Mouse (Mus musculus) forelimb bud, embryonic 11.5 days (tissue): ENCODE measurements at regions not wholly inside any gene's neighbourhood (a gene's known extent, or its start where the extent isn't known, plus 50 kb on each side); places are given as distances from the start of the nearest gene placed in this dataset.

ENCODE experiments used
- DNase-seq: peaks from one replicate; pipeline ENCODE4 v3.0.0-alpha.2; 2012; ENCODE audit warnings: low read depth, low spot score

- DNase-seq: no peak
These were observed 152.1 kb upstream of the Sdk2 start for GRCm38 (mm10) chr11:114218732-114219506.

DNA sequence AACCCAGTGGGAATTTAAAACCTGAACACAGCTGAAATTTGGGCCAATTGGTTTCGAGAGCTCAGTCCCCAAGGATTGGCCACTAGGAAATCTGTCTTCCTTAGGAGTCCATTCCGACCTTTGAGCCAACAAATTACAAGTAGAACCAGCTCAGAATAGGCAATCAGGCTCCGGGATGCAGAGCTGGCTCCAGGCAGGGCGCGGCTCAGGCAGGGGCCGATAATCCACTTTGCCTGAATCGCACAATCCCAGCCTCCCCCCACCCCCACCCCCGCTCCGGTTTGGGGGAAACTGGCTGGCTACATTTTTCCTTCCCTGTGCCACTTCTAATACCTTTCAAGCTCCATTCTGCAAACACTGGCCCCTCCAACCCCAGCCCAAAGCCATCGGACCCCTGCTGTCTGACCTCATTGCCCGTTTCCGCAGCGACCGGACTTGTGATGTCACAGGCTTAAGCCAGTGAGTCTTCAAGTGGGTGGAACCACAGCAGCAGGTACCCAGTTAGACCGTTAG, 150.5 kb upstream of the Sdk2 start:
- DNase-seq: peak; percentile 40

DNA sequence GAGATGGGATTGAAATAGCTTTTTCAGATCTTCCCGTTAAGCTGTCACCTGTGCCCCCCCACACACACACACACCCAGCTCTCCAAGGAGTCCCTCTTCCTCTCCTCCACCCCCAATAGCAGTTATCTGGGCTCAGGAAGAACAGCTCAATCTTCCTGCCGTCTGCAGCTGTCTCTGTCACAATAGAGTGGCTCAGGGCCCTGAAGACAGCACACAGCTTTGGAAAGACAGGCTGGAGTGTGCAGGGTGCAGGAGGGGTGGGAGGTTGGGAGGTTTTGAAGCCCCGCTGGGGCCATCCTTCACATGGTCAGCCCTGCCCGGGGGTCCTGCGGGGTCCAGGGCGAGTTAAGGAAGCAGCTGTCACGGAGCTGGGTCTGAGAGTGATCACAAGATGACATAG, 149.6 kb upstream of the Sdk2 start:
- no peak for DNase-seq

DNA sequence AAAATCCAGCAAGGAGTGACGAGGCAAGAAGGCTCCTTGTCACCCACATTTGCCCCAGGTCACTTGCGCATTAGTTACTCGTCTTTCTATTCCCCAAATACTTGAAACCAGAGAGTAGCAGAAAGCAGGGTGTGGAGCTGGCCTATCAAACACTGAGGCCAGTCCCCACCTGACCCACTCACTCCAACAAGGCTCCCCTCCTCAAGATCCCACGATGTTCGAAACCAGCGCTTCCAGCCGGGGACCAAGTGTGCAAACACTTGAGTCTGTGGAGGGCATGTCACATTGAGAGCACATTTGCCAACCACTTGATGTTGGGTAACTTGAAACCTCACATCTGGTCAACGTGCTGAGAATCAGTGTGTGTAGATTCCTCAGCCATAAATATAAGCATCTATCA, 148.4 kb upstream of the Sdk2 start:
- no peak for DNase-seq

GRCm38 (mm10) chr11:114212136-114212535, 145.3 kb upstream of the Sdk2 start:
- no peak for DNase-seq

DNA sequence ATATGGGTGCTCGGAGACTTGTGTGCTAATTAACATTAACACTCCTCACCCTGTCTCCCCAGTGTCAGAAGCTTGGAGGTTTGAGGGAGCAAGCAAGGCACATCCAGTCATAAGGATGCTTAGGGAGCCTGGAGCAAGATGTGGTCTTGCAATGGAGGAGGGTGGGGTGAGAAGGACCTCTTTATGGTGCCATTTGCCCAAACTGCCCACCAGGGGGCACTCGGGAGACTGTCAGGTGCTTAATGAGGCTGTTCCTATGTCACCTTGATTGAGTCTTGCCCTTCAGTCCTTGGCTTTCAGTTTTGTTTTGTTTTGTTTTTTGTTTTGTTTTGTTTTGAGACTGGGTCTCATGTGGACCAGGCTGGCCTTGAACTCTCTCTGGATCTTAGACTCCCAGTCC, 138.3 kb upstream of the Sdk2 start:
- DNase-seq: peak; percentile 60

DNA sequence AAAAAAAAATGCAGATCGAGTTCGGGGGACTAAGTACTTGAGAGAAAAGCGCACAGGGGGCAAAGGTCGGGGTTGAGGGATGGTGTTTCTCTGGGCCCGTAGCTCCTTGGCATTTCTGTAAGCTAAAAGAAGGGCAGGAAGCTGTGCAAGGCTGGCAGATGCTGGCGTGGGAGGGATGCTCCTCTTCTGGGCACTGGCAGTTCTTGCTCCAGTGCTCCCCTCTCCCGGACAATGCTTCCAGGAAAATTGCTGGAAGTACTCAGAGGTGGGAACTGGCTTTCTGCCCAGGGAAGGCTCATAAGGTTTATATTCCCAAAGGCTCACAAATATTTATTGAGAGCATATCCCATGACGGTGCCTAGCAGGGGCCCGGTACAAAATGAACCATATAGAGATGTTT, 136.6 kb upstream of the Sdk2 start:
- no peak for DNase-seq

DNA sequence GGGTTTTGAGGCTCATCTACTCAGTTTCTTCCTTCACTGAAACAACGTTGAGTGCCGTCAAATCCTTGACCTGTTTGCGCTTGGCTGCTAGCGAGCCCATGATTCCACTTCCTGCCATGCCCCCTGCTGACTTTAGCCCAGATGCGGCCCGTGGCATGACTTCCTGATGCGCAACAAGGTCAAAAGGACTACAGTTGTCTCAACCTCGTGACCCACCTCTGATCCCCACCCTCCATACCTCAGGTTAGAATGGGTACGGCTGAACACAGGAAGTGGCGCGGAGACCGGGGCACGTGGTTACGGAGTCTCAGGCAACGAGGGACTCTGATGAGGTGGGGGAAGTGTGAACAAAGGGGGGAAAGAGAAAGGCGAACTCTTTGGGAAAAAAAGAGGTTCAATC, 135.6 kb upstream of the Sdk2 start:
- DNase-seq: no peak

- no peak for DNase-seq
These were observed 132.3 kb upstream of the Sdk2 start for GRCm38 (mm10) chr11:114199081-114199586.

GRCm38 (mm10) chr11:114198317-114199032, 131.6 kb upstream of the Sdk2 start:
- peak; percentile 77 for DNase-seq

- no peak for DNase-seq
These were observed 128.4 kb upstream of the Sdk2 start for GRCm38 (mm10) chr11:114195291-114195690.

DNA sequence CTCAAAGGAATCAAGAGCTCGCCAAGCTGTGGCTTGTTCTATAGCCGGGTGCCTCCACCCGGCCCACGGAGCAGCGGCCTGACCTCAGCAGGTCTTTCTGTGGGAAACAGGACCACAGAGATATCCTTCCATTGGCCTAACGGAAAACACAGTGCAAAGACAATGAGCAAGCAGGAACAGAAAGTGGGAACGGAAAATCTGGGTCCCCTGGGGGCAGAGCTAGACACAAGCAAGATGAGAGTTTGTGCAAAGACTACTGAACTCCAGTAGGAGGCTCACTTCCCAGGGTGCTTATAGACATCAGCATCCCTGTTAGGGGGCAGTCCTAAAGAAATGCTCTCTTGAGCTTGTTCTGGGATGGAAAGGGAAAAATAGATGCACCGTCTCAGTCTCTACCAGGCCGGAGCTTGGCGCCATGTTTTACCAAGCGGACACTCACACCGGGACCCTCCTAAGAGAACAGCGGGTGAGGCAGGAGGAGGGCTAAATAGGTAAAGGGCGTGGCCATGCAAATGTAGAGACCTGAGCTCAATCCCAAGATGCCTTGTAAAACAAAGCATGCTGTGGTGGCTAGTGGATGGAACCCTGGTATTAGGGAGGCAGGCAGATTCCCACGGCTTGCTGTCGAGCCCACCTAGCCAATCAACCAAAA, 127.3 kb upstream of the Sdk2 start:
- DNase-seq: no peak

- DNase-seq: no peak
These were observed 126.2 kb upstream of the Sdk2 start for GRCm38 (mm10) chr11:114193018-114193417.

DNA sequence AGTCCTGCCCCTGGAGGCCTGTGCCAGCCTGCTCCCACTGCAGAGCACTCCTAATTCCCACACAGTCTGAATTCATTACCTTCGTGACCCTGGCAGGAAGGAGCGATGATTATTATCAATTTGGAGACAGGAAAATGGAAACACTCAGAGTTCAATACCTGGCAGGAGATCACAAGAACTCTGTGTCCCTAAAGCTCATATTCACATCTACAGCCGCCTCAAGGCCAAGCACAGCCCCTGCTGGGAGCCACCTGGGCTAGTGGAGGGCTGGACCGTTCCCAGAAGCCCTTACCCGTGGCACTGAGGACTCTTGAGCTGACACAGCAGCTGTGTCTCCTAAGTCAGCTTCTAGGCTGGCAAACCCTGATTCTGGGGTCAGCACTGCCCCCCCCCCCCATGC, 124.8 kb upstream of the Sdk2 start:
- no peak for DNase-seq

- DNase-seq: peak; percentile 33
These were observed 118.4 kb upstream of the Sdk2 start for GRCm38 (mm10) chr11:114184970-114185882.

DNA sequence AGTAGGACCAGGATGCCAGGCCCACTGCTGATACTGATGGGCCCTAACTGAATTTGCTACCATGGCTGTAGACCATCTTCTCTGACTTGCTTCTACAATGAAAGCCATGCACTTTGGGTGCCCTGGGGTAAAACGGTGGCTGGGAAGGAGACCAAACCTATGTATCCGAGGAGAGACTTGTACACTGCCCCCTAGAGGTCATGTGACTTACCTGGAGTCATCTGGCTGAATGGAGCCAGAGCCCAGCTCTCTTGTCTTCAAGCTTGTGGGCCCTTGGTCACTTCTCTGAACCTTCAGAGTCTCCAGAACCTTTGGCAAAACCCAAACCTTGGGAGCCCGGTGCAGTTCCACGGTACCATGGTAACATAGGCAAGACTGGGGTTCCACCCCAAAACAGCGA, 117.6 kb upstream of the Sdk2 start:
- no peak for DNase-seq

DNA sequence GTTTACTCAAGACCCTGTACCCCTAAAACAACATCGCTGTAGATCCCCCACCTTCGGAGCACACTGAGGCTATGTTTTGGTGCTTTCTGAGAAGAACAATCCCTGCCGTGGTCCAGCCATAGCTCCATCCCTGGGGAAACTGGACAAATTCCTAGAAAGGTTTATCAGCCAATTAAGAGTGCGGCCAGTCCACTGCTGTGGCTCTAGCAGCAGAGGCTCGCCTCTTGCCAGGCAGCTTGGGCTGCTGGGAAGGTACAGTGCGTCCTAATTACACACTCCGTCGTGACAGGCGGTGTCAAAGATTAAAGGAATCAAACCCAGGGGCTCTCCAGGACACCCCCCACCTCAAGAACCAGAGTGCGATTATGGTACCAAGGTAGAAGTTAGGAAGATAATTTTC, 116.4 kb upstream of the Sdk2 start:
- DNase-seq: no peak

DNA sequence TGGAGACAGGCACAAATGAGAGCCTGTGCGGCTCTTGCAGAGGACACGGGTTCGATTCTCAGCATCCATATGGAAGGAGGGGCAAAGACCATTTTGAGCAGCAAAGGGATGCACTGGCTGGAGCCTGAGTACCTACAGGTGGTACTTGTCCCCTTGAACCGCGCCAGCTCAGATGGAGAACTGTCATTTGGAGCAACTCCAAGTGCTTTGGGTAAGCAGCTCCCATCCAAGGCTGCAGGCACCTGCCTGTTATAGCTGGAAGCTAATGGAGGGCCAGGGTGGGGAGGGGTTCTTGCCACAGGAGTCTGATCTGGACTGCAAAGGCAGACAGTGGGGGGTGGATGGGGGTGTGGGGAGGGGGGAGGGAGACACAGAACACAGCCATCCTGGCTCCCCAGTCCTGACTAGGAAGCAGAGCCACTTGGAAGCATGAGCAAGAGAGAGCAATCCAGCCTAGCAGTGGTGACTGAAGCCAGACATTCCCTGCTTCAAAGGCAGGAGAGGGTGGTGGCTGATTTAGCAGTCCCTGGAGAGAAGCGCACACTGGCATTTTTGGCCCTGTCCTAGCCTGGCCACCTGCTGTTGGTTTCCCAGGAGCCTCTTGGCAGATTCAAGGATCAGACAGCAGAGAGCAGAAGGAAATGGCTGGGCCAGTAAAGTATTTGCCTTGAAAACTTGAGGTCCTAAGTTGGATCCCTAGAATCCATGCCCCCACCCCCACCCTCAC, 112.1 kb upstream of the Sdk2 start:
- peak; percentile 35 for DNase-seq

- DNase-seq: no peak
These were observed 110.9 kb upstream of the Sdk2 start for GRCm38 (mm10) chr11:114177789-114178188.

- DNase-seq: no peak
These were observed 110.4 kb upstream of the Sdk2 start for GRCm38 (mm10) chr11:114177281-114177680.
